Mouse (Mus musculus): ENCODE measurements around the gene Itga7.
"Not testable (repeated sequence)": the region's sequence is repeated elsewhere in the genome, so short reads cannot be mapped to it uniquely, and the experiment has no call there.

Gene Itga7

DNA sequence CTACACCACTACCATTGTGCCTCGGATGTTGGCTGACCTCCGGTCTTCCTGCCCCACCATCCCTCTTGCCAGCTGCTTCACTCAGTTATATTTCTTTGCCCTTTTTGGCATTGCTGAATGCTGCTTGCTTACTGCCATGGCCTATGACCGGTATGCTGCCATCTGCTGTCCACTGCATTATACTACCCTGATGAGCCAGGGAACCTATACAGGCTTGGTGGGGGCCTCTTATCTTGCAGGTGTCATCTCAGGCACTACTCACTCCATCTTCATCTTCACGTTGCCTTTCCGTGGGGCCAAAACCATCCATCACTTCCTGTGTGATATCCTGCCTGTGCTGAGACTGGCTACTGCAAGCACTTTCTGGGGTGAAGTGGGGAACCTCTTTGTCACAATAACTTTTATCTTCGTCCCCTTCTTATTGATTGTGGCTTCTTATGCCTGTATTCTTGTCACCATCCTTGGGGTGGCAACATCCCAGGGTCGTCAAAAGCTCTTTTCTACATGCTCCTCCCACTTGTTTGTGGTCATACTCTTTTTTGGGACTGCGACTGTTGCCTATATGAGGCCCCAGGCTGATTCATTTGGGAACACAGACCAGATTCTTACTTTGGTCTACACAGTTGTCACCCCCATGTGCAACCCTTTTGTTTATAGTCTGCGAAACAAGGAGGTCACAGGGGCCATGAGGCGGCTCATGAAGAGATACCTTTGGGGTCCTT is 56.7 kb downstream of the Itga7 start:
- DNase-seq, result not testable (repeated sequence)

DNA sequence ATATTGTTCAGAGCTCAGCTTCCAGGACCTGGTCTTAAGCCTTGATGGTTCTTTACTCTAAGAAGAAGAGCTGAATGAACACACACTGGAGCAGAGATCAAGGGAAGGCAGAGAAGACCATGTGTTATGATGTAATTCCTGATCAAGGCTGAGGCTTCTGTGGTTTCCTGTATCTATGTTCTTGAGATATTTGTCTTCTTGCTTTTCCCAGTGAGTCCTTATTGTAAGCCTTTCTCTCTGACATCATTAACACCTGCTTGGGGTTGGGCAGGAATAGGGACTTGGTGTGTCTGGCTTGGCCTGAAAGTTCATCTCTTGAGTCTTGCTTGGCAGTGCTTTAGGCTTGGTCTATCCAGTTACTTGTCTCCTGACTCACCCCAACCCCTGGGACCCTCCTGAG is 57.4 kb downstream of the Itga7 start:
- no peak for DNase-seq

DNA sequence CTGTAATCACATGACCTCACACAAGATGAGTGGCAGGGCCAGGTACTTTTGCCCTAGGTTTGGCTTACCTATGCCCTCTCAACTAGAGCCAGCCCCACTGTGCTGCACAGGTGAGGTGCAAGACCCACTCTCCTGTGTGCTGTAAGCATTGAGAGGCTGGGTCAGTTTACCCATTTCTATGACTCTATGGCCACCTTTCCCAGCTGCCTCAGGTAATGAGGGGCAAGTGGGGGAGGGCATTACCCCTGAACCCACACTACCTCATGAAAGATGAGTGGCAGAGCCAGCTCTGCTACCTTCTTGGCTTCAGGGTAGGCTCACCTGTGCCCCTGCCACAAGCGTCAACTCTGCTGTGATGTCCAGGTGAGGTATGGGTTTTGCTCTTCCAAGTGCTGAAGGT is 62.2 kb downstream of the Itga7 start:
- DNase-seq, result no peak

DNA sequence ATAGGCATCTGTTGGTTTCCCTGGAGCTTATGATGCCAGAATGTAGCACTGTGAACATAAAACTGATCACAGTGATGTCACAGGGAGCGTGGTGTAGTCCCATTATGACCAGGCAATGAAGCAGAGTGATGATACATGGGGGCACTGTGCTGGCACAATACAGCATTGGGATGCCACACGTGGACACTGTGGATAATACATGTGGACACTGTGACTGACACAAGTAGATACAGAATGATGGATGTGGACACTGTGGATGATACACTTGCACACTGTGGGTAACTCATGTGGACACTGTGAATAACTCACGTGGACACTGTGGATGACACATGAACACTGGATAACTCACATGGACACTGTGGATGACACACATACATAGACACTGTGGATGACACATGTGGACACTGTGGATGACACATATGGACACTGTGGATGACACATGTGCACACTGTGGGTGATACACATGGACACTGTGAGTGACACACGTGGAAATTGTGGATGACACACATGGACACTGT is 63.0 kb downstream of the Itga7 start:
- no peak for DNase-seq

DNA sequence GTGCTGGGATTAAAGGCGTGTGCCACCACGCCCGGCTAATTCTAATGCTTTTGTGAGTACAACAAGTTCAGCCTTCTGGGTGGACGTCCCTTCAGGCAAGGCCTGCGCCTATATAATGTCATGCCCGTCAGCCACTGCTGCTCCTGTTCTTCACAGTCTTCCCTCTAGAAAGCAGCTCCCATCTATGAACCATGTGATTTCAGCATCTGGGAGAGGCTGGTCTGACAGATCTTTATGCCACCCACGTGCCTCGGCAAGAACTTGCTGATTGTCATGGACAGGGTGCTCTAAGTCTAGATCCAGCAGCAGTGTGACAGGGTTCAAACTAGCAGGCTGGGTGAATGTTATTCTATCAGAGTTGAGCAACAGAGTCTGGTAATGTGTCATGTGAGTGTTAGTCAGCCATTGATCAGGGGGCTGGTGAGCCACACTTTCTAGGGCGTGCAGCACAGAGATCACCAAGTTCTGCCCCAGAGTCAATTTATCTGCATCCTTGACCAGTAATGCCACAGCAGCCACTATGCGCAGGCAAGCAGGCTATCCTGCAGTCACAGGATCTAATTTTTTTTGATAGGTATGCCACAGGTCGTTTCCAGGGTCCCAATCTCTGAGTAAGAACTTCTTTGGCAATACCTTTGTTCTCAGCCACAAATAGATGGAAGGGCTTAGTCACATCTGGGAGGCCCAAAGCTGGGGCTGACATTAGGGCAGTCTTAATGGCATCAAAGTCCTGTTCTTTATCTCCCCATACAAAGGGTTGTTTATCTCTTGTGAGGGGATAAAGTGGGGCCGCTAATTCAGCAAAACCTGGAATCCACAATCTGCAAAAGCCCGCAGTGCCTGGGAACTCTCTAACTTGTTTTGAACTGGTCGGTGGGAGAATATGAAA is 70.7 kb downstream of the Itga7 start:
- no peak for DNase-seq

All from kidney, adult 8-10 months (tissue).